Mouse (Mus musculus) embryonic facial prominence, embryonic 12.5 days (tissue): Measurements from ENCODE around the gene Nuak2. TPM values are rescaled to one million over a fixed set of nuclear protein-coding genes. Genes with fewer than 3 reads are reported as not detected.
A peak's percentile ranks its signal among the peaks of the same experiment; 100 is the strongest.

Experiments used
- ATAC-seq: fragments of 200-750 bp; cut with Nextera tagmentation; 2 replicates; pipeline ENCODE4 v1.8.0; 2017; ENCODE audit not compliant: insufficient number of reproducible peaks, insufficient read depth, low FRiP score, low TSS enrichment
- H3K27ac ChIP-seq: fragments of 300-500 bp; sonication (generic); 2 replicates; pipeline ENCODE4 v1.5.1; 2016; ENCODE audit warnings: mild to moderate bottlenecking
- H3K27me3 ChIP-seq: fragments of 300-500 bp; sonication (generic); 2 replicates; pipeline ENCODE4 v1.6.1; 2016; ENCODE audit warnings: mild to moderate bottlenecking, moderate library complexity
- H3K36me3 ChIP-seq: fragments of 300-500 bp; sonication (generic); 2 replicates; pipeline ENCODE4 v1.6.1; 2016; ENCODE audit warnings: mild to moderate bottlenecking
- H3K4me1 ChIP-seq: fragments of 300-500 bp; sonication (generic); 2 replicates; pipeline ENCODE4 v1.6.1; 2016
- H3K4me2 ChIP-seq: fragments of 300-500 bp; sonication (generic); replicated peaks from 2 replicates; pipeline ENCODE4 v1.6.1; 2016; ENCODE audit warnings: mild to moderate bottlenecking, moderate library complexity
- H3K4me3 ChIP-seq: fragments of 300-500 bp; sonication (generic); 2 replicates; pipeline ENCODE4 v1.5.1; 2016; ENCODE audit warnings: mild to moderate bottlenecking
- H3K9ac ChIP-seq: fragments of 300-500 bp; sonication (generic); 2 replicates; pipeline ENCODE4 v1.6.1; 2016; ENCODE audit warnings: mild to moderate bottlenecking, moderate library complexity
- H3K9me3 ChIP-seq: fragments of 300-500 bp; sonication (generic); 2 replicates; pipeline ENCODE4 v1.6.1; 2016; ENCODE audit warnings: mild to moderate bottlenecking, moderate library complexity
- WGBS: fragments of 180-500 bp; shearing (Covaris S2); methylation state at CpG from one replicate; pipeline ENCODE4 v1.1.7; 2016; 5-methylcytosine and 5-hydroxymethylcytosine counted together
- polyA plus RNA-seq: library from polyadenylated mRNA; unstranded; fragments of >200 nt; fragmentation: Nextera tagmentation; extraction: Ambion mirVana; gene quantifications from 2 replicates; pipeline ENCODE4 v1.2.1, GENCODE M21; 2016

Gene Nuak2
- polyA plus RNA-seq, 1 experiment from 2014 or later: 6.3 TPM

GRCm38 (mm10) chr1:132361959-132362358 is 46.0 kb downstream of the Nuak2 start:
- H3K27ac ChIP-seq: no peak overlapping the region
- H3K4me1 ChIP-seq: no peaks in the 10 kb centered on the region
- H3K4me2 ChIP-seq: no peak overlapping the region
- H3K9me3 ChIP-seq: no peaks in the 10 kb centered on the region
- WGBS: 75% methylated on average over 6 of the region's 6 CpGs
- no peak overlapping the region for H3K4me3 ChIP-seq
- no peaks in the 10 kb centered on the region for H3K27me3 ChIP-seq
- ATAC-seq: no peak
- H3K9ac ChIP-seq: no peak overlapping the region
- peaks cover 57% of the 10 kb centered on the region for H3K36me3 ChIP-seq

DNA sequence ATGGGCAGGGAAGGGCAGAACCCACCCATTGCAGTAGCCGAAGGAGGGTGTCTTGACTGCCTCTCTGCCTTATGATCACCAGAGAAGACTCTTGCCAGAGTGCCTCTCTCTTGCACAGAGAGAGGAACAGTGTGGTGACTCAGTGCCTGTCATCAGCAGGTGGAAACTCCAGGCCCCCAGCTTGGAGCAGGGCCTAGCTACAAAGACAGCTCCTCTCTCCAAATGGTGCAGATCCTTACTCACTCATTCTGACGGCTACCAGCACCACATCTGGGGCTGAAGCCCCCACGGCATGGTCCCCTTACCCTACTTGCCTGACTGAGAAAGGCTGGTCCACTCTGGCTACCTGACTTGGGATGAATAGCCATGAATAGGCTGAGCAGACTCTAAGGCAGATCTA is 48.5 kb downstream of the Nuak2 start:
- no peaks in the 10 kb centered on the region for H3K27me3 ChIP-seq
- ATAC-seq: no peak
- 84% methylated on average over 3 of the region's 3 CpGs for WGBS
- no peak overlapping the region for H3K27ac ChIP-seq
- H3K4me1 ChIP-seq: no peaks in the 10 kb centered on the region
- 0 out of 2 replicates have a peak overlapping the region, but pooled peaks have one; percentile 5 for H3K4me3 ChIP-seq
- no peak overlapping the region for H3K4me2 ChIP-seq
- no peak overlapping the region for H3K9ac ChIP-seq
- peaks cover 38% of the 10 kb centered on the region for H3K36me3 ChIP-seq
- no peaks in the 10 kb centered on the region for H3K9me3 ChIP-seq

GRCm38 (mm10) chr1:132364896-132365557 is 49.1 kb downstream of the Nuak2 start:
- no peaks in the 10 kb centered on the region for H3K4me1 ChIP-seq
- no peak overlapping the region for H3K9ac ChIP-seq
- 86% methylated on average over 7 of the region's 7 CpGs for WGBS
- H3K27ac ChIP-seq: no peak overlapping the region
- H3K27me3 ChIP-seq: no peaks in the 10 kb centered on the region
- H3K9me3 ChIP-seq: no peaks in the 10 kb centered on the region
- peaks cover 32% of the 10 kb centered on the region for H3K36me3 ChIP-seq
- H3K4me2 ChIP-seq: no peak overlapping the region
- no peak overlapping the region for H3K4me3 ChIP-seq
- ATAC-seq: no peak

DNA sequence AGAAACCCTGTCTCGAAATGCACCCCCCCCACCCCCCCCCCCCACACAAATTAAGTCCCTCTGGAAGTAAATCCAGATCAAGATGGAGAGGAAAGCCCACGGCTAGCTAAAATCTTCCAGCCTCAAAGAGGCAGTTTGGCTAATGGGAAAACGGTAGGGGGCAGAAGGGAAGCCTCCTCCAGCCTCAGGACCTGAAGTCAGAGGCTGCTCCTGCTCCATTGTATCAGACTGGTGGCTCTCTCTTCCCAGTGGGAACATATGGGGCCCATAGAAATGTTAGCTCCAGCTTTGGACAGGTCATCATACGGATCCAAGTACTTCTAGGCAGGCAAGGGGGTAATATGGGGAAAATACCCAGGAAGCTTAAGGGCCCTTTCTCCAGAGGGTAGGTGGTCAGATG is 49.7 kb downstream of the Nuak2 start:
- Histone ChIP-seq H3K36me3 (peaks cover 30% of the 10 kb centered on the region), H3K27ac (no peak overlapping the region), H3K9me3 (no peaks in the 10 kb centered on the region), H3K27me3 (no peaks in the 10 kb centered on the region), H3K4me1 (0 out of 2 replicates have a peak, but pooled peaks cover under 1% of the 10 kb centered on the region), H3K4me3 (no peak overlapping the region), H3K4me2 (no peak overlapping the region), H3K9ac (no peak overlapping the region)
- 57% methylated on average over 4 of the region's 4 CpGs for WGBS
- no peak for ATAC-seq

- Histone ChIP-seq H3K27ac (no peak overlapping the region), H3K4me2 (no peak overlapping the region), H3K4me3 (no peak overlapping the region), H3K9me3 (no peaks in the 10 kb centered on the region), H3K36me3 (peaks cover 26% of the 10 kb centered on the region), H3K4me1 (peaks cover 4% of the 10 kb centered on the region), H3K27me3 (no peaks in the 10 kb centered on the region), H3K9ac (no peak overlapping the region)
- 49% methylated on average over 8 of the region's 8 CpGs for WGBS
- no peak for ATAC-seq
Observed at GRCm38 (mm10) chr1:132366235-132366634, 50.3 kb downstream of the Nuak2 start.

GRCm38 (mm10) chr1:132366937-132367336 is 51.0 kb downstream of the Nuak2 start:
- no peak overlapping the region for H3K9ac ChIP-seq
- H3K36me3 ChIP-seq: peaks cover 19% of the 10 kb centered on the region
- WGBS: 74% methylated on average over 6 of the region's 6 CpGs
- H3K4me1 ChIP-seq: peaks cover 10% of the 10 kb centered on the region
- no peaks in the 10 kb centered on the region for H3K27me3 ChIP-seq
- no peaks in the 10 kb centered on the region for H3K9me3 ChIP-seq
- no peak overlapping the region for H3K4me3 ChIP-seq
- no peak overlapping the region for H3K4me2 ChIP-seq
- no peak for ATAC-seq
- no peak overlapping the region for H3K27ac ChIP-seq

GRCm38 (mm10) chr1:132367692-132368506 is 52.0 kb downstream of the Nuak2 start:
- Histone ChIP-seq H3K9ac (no peak overlapping the region), H3K36me3 (peaks cover 16% of the 10 kb centered on the region)

GRCm38 (mm10) chr1:132370681-132371173 is 54.8 kb downstream of the Nuak2 start:
- ATAC-seq: no peak
- no peak overlapping the region for H3K27ac ChIP-seq
- no peak overlapping the region for H3K4me3 ChIP-seq
- H3K4me1 ChIP-seq: peaks cover 44% of the 10 kb centered on the region
- H3K27me3 ChIP-seq: no peaks in the 10 kb centered on the region
- H3K9ac ChIP-seq: 0 out of 2 replicates have a peak overlapping the region, but pooled peaks have one; percentile 11
- H3K4me2 ChIP-seq: no peak overlapping the region
- peaks cover 6% of the 10 kb centered on the region for H3K36me3 ChIP-seq
- WGBS: 51% methylated on average over 9 of the region's 9 CpGs
- no peaks in the 10 kb centered on the region for H3K9me3 ChIP-seq

More at GRCm38 (mm10) chr1:132367692-132368506, 52.0 kb downstream of the Nuak2 start:
- peaks cover 17% of the 10 kb centered on the region for H3K4me1 ChIP-seq
- H3K4me2 ChIP-seq: no peak overlapping the region
- ATAC-seq: peak; percentile 71; the same call in 1 of the 2 replicates
- no peaks in the 10 kb centered on the region for H3K27me3 ChIP-seq
- H3K27ac ChIP-seq: no peak overlapping the region
- WGBS: 33% methylated on average over 7 of the region's 7 CpGs
- H3K4me3 ChIP-seq: no peak overlapping the region
- H3K9me3 ChIP-seq: no peaks in the 10 kb centered on the region

DNA sequence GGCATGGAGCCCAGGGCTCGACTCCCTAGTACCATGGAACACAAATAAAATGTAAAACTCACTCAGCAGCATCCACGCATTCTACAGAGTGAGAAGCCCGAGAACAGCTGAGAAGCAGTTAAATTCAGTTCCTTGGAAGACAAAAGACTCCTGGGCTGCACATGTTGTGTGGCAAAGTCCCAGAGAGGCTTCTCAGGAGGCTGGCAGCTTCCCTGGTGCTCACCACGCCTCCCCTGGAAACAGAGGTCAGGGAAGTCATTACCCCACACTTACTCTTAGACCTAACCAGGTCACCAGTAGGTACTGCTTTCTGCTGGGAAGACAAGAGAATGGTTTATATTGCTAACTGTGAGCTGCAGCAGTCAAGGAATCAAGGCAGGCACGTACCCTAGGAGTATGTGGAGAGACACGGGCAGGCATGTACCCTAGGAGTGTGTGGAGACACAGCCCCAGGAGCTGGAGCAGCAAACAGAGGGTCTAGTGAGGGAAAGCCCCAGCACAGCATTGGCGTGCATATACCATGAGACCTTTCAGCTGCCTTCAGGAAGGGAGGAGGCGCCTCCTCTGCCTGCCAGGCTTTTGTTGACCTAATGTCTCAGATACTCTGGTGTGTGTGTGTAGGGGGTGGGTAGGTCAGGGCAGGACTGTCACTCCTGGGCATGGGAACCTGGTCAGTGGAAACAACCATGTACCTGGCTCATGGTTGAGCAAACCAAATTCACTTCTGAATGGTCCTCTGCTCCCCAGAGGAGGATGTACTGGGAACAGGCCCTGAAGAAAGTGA is 55.6 kb downstream of the Nuak2 start:
- ATAC-seq: no peak
- 43% methylated on average over 8 of the region's 8 CpGs for WGBS
- Histone ChIP-seq H3K4me2 (no peak overlapping the region), H3K27ac (peak overlapping the region; percentile 42; the same call in 1 of the 2 replicates), H3K4me3 (no peak overlapping the region), H3K36me3 (peaks cover 6% of the 10 kb centered on the region), H3K9ac (no peak overlapping the region), H3K4me1 (peaks cover 49% of the 10 kb centered on the region), H3K9me3 (no peaks in the 10 kb centered on the region), H3K27me3 (no peaks in the 10 kb centered on the region)

- no peak overlapping the region; the same call in 1 of the 2 replicates for H3K27ac ChIP-seq
- H3K4me3 ChIP-seq: no peak overlapping the region
- peaks cover 7% of the 10 kb centered on the region for H3K36me3 ChIP-seq
- no peak overlapping the region for H3K9ac ChIP-seq
- no peaks in the 10 kb centered on the region for H3K27me3 ChIP-seq
- peaks cover 52% of the 10 kb centered on the region for H3K4me1 ChIP-seq
- ATAC-seq: no peak
- H3K9me3 ChIP-seq: no peaks in the 10 kb centered on the region
- H3K4me2 ChIP-seq: no peak overlapping the region
- WGBS: 70% methylated on average over 5 of the region's 5 CpGs
Observed at GRCm38 (mm10) chr1:132372354-132372753, 56.4 kb downstream of the Nuak2 start.

- H3K4me2 ChIP-seq: no peak overlapping the region
- H3K27ac ChIP-seq: 0 out of 2 replicates have a peak overlapping the region, but pooled peaks have one; percentile 23
- 83% methylated on average over 6 of the region's 6 CpGs for WGBS
- no peak overlapping the region for H3K4me3 ChIP-seq
- H3K9me3 ChIP-seq: no peaks in the 10 kb centered on the region
- H3K36me3 ChIP-seq: peaks cover 9% of the 10 kb centered on the region
- H3K4me1 ChIP-seq: peaks cover 52% of the 10 kb centered on the region
- H3K9ac ChIP-seq: no peak overlapping the region
- no peaks in the 10 kb centered on the region for H3K27me3 ChIP-seq
- no peak for ATAC-seq
Observed at GRCm38 (mm10) chr1:132372896-132373534, 57.1 kb downstream of the Nuak2 start.
